Mouse (Mus musculus) embryo, embryonic 9.5 days (tissue): Measurements from ENCODE around the gene Cenpl.
A peak's percentile ranks its signal among the peaks of the same experiment; 100 is the strongest.

Experiments used
- DNase-seq: peaks from one replicate; pipeline ENCODE4 v3.0.0-alpha.2; 2017; ENCODE audit errors: extremely low spot score

Gene Cenpl

GRCm38 (mm10) chr1:161041261-161042020 is 29.1 kb upstream of the Cenpl start:
- DNase-seq: peak; percentile 4

GRCm38 (mm10) chr1:161046972-161047371 is 23.5 kb upstream of the Cenpl start:
- DNase-seq: no peak

GRCm38 (mm10) chr1:161057164-161057563 is 13.3 kb upstream of the Cenpl start:
- no peak for DNase-seq

DNA sequence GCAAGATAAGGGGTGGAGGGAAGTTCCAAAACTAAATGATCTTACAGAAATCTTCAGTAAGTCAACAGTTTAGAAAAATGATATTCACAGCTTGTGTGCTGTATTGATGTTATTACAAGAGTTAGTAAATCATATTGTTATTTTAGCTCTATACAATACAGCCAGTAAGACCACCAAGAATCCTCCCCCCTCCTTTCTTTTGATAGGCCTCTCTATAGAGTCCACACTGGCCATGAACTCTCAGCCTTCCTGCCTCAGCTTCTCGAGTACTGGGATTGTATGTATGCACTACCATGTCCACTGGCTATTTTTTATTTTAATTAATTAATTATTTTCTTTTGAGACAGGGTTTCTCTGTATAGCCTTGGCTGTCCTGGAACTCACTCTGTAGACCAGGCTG is 7.2 kb upstream of the Cenpl start:
- DNase-seq: no peak

DNA sequence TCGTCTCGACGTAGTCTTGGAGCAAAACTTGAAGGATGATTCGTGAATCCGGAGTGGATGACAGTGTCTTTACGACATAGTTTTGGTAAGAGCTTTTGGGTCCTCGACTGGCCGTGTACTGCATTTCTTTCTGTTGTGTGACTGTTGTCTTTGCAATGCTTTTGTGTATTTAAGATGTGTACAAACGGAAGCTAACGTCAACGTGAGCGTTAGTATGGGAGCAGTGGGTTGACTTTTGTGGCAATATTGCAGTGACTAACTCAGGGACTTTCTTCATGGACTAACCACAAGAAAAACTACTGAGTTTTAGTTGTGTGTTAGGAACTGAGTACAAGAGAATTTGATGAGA is 733 bp downstream of the Cenpl start:
- DNase-seq: no peak

GRCm38 (mm10) chr1:161076238-161076637 is 5.7 kb downstream of the Cenpl start:
- DNase-seq: no peak

GRCm38 (mm10) chr1:161077243-161077642 is 6.7 kb downstream of the Cenpl start:
- DNase-seq: no peak

- DNase-seq: no peak
Observed at GRCm38 (mm10) chr1:161099721-161100405, 29.4 kb downstream of the Cenpl start.

GRCm38 (mm10) chr1:161103842-161104241 is 33.3 kb downstream of the Cenpl start:
- no peak for DNase-seq

- no peak for DNase-seq
Observed at GRCm38 (mm10) chr1:161109216-161109615, 38.7 kb downstream of the Cenpl start.

GRCm38 (mm10) chr1:161114591-161114990 is 44.1 kb downstream of the Cenpl start:
- DNase-seq: no peak

DNA sequence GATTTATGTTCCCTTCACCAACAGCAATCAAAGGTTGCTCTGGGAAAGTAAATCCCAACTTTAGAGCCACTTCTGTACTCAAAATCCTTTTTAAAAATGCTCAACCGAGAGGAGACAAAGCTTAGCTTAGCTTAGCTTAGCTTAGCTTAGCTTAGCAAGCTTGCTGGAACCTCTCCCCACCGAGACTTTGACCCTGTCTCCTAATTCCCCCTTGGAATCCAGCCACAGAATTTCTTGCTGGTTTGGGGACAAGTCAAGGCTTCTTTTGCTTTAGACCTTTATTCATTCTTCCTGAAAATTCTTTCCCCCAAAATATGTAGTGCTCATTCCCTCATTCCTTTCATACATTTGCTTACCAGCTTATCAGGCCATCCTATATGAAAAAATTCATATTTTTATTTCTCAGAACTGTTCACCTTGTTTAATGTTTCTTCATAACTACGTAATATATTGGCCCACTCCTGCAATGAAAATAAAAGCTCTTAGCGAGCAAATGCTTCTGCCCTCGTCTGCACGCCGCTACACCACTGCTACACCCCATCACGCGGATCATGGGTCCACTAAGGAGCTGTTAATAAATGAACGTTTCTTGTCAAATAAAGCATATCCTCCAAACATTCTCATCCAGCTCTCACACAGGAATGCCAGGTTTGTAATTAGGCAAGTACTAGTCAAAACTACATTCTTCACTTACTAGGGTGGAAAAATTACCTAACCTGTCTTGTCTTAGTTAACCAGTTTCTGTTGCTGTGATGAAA is 52.3 kb downstream of the Cenpl start:
- no peak for DNase-seq

DNA sequence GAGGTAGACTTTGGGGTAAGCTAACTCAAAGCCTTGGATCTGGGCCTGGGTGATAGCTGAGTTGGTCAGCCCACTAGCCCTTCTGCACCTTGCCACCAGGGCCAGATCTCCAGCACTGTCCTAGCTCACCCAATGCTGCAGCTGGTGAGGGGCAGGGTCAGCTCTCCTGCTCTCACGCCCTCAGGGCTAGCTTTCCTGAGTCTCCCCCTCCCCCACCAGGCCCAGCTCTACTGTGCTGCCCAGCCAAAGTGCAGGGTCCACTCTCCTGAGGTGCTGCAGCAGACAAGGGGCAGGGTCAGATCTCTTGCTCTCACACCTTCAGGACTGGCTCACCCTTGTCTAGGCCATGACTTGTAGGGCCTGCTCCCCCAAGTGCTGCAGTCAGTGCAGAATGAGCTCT is 55.9 kb downstream of the Cenpl start:
- no peak for DNase-seq

GRCm38 (mm10) chr1:161130726-161131664 is 60.5 kb downstream of the Cenpl start, which contains the start of gene Klhl20:
Gene Klhl20, minus strand, starts transcription at chr1:161131511.
- peak; percentile 94 for DNase-seq
